Mouse (Mus musculus) colon, adult 2 months (tissue): ENCODE data around the gene Vmn1r36. TPM values are rescaled to one million over a fixed set of nuclear protein-coding genes. Genes with fewer than 3 reads are reported as not detected.

ENCODE experiments used
- polyA plus RNA-seq: library from polyadenylated mRNA; depleted of rRNA; stranded (reverse); fragments of >200 nt; gene quantifications from 2 replicates; pipeline ENCODE4 v1.2.3, GENCODE M21; 2012; rRNA removed

Gene Vmn1r36
- polyA plus RNA-seq: not detected in 2 replicates

GRCm38 (mm10) chr6:66719068-66719467 is at the start of gene Vmn1r36:
TSS of gene Vmn1r36 (minus strand) at chr6:66719168.

GRCm38 (mm10) chr6:66729082-66729481 is 10.1 kb upstream of the Vmn1r36 start, which contains the start of gene Vmn1r37:
TSS of gene Vmn1r37 (plus strand) at chr6:66729382.

GRCm38 (mm10) chr6:66685806-66686205 is 33.2 kb downstream of the Vmn1r36 start, which contains the start of gene Vmn1r35:
TSS of gene Vmn1r35 (minus strand) at chr6:66685906.

Other genes starting within 250 kb of the Vmn1r36 start
- 2.9 and 4.2 TPM in 2 replicates for gene Mad2l1, start 183.8 kb downstream of the Vmn1r36 start, polyA plus RNA-seq
- not detected in 2 replicates for gene Vmn1r32, start 159.1 kb downstream of the Vmn1r36 start, polyA plus RNA-seq
- gene Vmn1r33, start 100.9 kb downstream of the Vmn1r36 start, polyA plus RNA-seq: not detected in 2 replicates
- not detected in 2 replicates for gene Vmn1r34, start 75.3 kb downstream of the Vmn1r36 start, polyA plus RNA-seq
- not detected in 2 replicates for gene Vmn1r35, start 33.3 kb downstream of the Vmn1r36 start, polyA plus RNA-seq
- not detected in 2 replicates for gene Vmn1r37, start 10.2 kb upstream of the Vmn1r36 start, polyA plus RNA-seq
- gene Vmn1r38, start 63.5 kb upstream of the Vmn1r36 start, polyA plus RNA-seq: not detected in 2 replicates
- gene Vmn1r39, start 91.4 kb upstream of the Vmn1r36 start, polyA plus RNA-seq: not detected in 2 replicates
- gene Gng12, start 177.2 kb upstream of the Vmn1r36 start, polyA plus RNA-seq: 38.0 and 38.2 TPM in 2 replicates